Comparison of ENCODE assay signal across 8 mouse cellular contexts in genomic region chr8:13338901-13339645, GRCm38 (mm10). TPM values are rescaled to one million over a fixed set of nuclear protein-coding genes. Genes with fewer than 3 reads are reported as not detected.
DNase-seq lines count a peak whose midpoint lies in the region; ATAC-seq and TF ChIP-seq lines count a peak whose summit lies in the region.

No protein-coding gene starts in this region.

- no peaks in the 10 kb centered on the region for H3K27me3 ChIP-seq in heart, adult 2 months (ENCODE audit: control insufficient read depth, insufficient read depth, low read length)
- H3K27me3 ChIP-seq in lung, embryonic 15.5 days, result no peaks in the 10 kb centered on the region

- no peaks in the 10 kb centered on the region for H3K9me3 ChIP-seq in lung, embryonic 15.5 days

- peak overlapping the region; percentile 85 for H3K4me2 ChIP-seq in lung, embryonic 15.5 days

- H3K27ac ChIP-seq in heart, adult 2 months, result peak overlapping the region; percentile 26
- H3K27ac ChIP-seq in lung, embryonic 15.5 days, result peak overlapping the region; percentile 82

- peak overlapping the region; percentile 73 for H3K9ac ChIP-seq in heart, adult 2 months (ENCODE audit: low read depth, low read length)
- peak overlapping the region; percentile 96 for H3K9ac ChIP-seq in lung, embryonic 15.5 days

- H3K36me3 ChIP-seq in heart, adult 2 months (ENCODE audit: control insufficient read depth, insufficient read depth, low read length), result no peaks in the 10 kb centered on the region
- peaks cover 34% of the 10 kb centered on the region for H3K36me3 ChIP-seq in lung, embryonic 15.5 days

- no peak for TF ChIP-seq CTCF in heart, adult 2 months (IDR thresholded peaks at IDR 0.05)

- peaks cover 4% of the 10 kb centered on the region for H3K4me1 ChIP-seq in heart, adult 2 months (ENCODE audit: control insufficient read depth, insufficient read depth, low read length)
- H3K4me1 ChIP-seq in lung, embryonic 15.5 days, result peaks cover 16% of the 10 kb centered on the region

- H3K4me3 ChIP-seq in heart, adult 2 months, result peak overlapping the region; percentile 62
- peak overlapping the region; percentile 94 for H3K4me3 ChIP-seq in lung, embryonic 15.5 days

- peak; percentile 58 for ATAC-seq in lung, embryonic 15.5 days (ENCODE audit: borderline replicate concordance, extremely low read depth, low FRiP score, low TSS enrichment)

- H3K79me2 ChIP-seq in heart, adult 2 months (replicated peaks; ENCODE audit: control insufficient read depth, insufficient read depth, low read length), result no peaks in the 10 kb centered on the region

- TF ChIP-seq EP300 in heart, adult 2 months (IDR thresholded peaks at IDR 0.05; ENCODE audit: insufficient read depth, low read depth, low read length), result no peak

- no peak for TF ChIP-seq POLR2A in heart, adult 2 months (IDR thresholded peaks at IDR 0.05; ENCODE audit: insufficient read depth, low read depth, low read length)

- intact Hi-C loops in heart, adult 2 months (cut with DNase I), result no loop called here

- 2% methylated on average over 57 of the region's 70 CpGs for WGBS in heart, adult 2 months
- under 1% methylated on average over 66 of the region's 70 CpGs for WGBS in lung, embryonic 15.5 days

- DNase-seq in 3134 (ENCODE audit: extremely low read depth, insufficient read length, low spot score) (peak; percentile 69), ES-CJ7 (ENCODE audit: low read depth, low spot score) (peak; percentile 65)
- peak; percentile 36 for DNase-seq in cerebellum, adult 8-10 months
- peak; percentile 42 to 49 for DNase-seq in heart, adult 2 months
- peak; percentile 15 for DNase-seq in kidney, adult 18-20 months
- peak; percentile 36 for DNase-seq in ovary, postnatal 36 days (ENCODE audit: low spot score)
- DNase-seq in frontal cortex, postnatal 14 days (ENCODE audit: low spot score in 2 of 2), result no peak

RNA-seq across cellular contexts. Expression of gene Tfdp1, which starts 0.5 kb away (rescaled TPM):
- total RNA-seq in heart, adult 2 months (2021), result 10 to 100 TPM; 35.1 to 41.7 TPM
- 19.3 and 40.8 TPM in 2 replicates for polyA plus RNA-seq in heart, adult 2 months (2012; rRNA removed)
- 187 TPM in 2 replicates for polyA plus RNA-seq in lung, embryonic 15.5 days (2015; fragmentation: Nextera tagmentation; extraction: Ambion mirVana)

RNA-seq across cellular contexts. Expression of gene Tmco3, which starts 51.1 kb away (rescaled TPM):
- total RNA-seq in heart, adult 2 months (2021), result 10 to 100 TPM; 24.4 to 29.4 TPM
- polyA plus RNA-seq in heart, adult 2 months (2012; rRNA removed), result 29.1 and 30.0 TPM in 2 replicates
- polyA plus RNA-seq in lung, embryonic 15.5 days (2015; fragmentation: Nextera tagmentation; extraction: Ambion mirVana), result 36.8 and 41.0 TPM in 2 replicates

RNA-seq across cellular contexts. Expression of gene Dcun1d2, which starts 51.1 kb away (rescaled TPM):
- 10 to 100 TPM; 63.1 to 64.6 TPM for total RNA-seq in heart, adult 2 months (2021)
- polyA plus RNA-seq in heart, adult 2 months (2012; rRNA removed), result 52.1 and 74.2 TPM in 2 replicates
- 22.5 and 23.8 TPM in 2 replicates for polyA plus RNA-seq in lung, embryonic 15.5 days (2015; fragmentation: Nextera tagmentation; extraction: Ambion mirVana)

RNA-seq across cellular contexts. Expression of gene Atp4b, which starts 57.6 kb away (rescaled TPM):
- not detected for total RNA-seq in heart, adult 2 months (2021)
- 0.23 and 0.33 TPM in 2 replicates for polyA plus RNA-seq in heart, adult 2 months (2012; rRNA removed)
- polyA plus RNA-seq in lung, embryonic 15.5 days (2015; fragmentation: Nextera tagmentation; extraction: Ambion mirVana), result not detected in 2 replicates

Comparison
In these comparisons a context has a peak if more than half of its experiments do, and no peak if none do; other contexts are left out.
1. DNase-seq: peak in 3134 (single experiment), ES-CJ7 (single experiment), cerebellum, adult 8-10 months (single experiment), heart, adult 2 months (2 of 2), kidney, adult 18-20 months (single experiment) and ovary, postnatal 36 days (single experiment); none in frontal cortex, postnatal 14 days (0 of 2).